Mouse (Mus musculus): ENCODE data around the gene Tnni2.
A peak's percentile ranks its signal among the peaks of the same experiment; 100 is the strongest.

GRCm38 (mm10) chr7:142435524-142435923 is 6.1 kb upstream of the Tnni2 start:
- peak; percentile 88 for TF ChIP-seq CTCF (IDR thresholded peaks at IDR 0.05; ENCODE audit: low read depth)
- no peak for TF ChIP-seq EP300 (IDR thresholded peaks at IDR 0.05; ENCODE audit: low read depth)

Measured in heart, postnatal 0 days (tissue).